ENCODE assay signal across 9 mouse cellular contexts in genomic region chr4:139581427-139582051, GRCm38 (mm10). TPM values are rescaled to one million over a fixed set of nuclear protein-coding genes. Genes with fewer than 3 reads are reported as not detected.
DNase-seq lines count a peak whose midpoint lies in the region; ATAC-seq and TF ChIP-seq lines count a peak whose summit lies in the region.
"Had no signal": no experiment of that assay in that cellular context is flagged by ENCODE, and none has a peak within 500 bp of the region (broad histone marks: within the 10 kb centered on the region; RNA-seq: fewer than 3 reads in every experiment).

No protein-coding gene starts in this region.

- H3K9ac ChIP-seq in intestine, embryonic 14.5 days (ENCODE audit: low read length): peak overlapping the region; percentile 42
- H3K9ac ChIP-seq in lung, embryonic 15.5 days: peak overlapping the region; percentile 21; the same call in 1 of the 2 replicates

- no peak for TF ChIP-seq POLR2A in embryonic fibroblast, embryonic 13.5 days (IDR thresholded peaks at IDR 0.05; ENCODE audit: low read depth, low read length)

- DNase-seq in gastrocnemius, adult 2 months: no peak
- DNase-seq in gastrocnemius, postnatal 4 days (ENCODE audit: low spot score in 2 of 2): no peak
- DNase-seq in intestine, embryonic 14.5 days (ENCODE audit: low spot score): no peak
- DNase-seq in urinary bladder, postnatal 10 days (ENCODE audit: low spot score): no peak
- DNase-seq in spleen, postnatal 10 days (ENCODE audit: low spot score in 2 of 2): no peak
- no peak for DNase-seq in ovary, postnatal 36 days (ENCODE audit: low spot score)

- 8% methylated on average over 6 of the region's 6 CpGs for WGBS in intestine, embryonic 14.5 days
- 4% methylated on average over 6 of the region's 6 CpGs for WGBS in lung, embryonic 15.5 days

- no peaks in the 10 kb centered on the region for H3K27me3 ChIP-seq in intestine, embryonic 14.5 days (replicated peaks; ENCODE audit: control insufficient read depth, insufficient read depth, low read length)
- H3K27me3 ChIP-seq in lung, embryonic 15.5 days: no peaks in the 10 kb centered on the region

- no peaks in the 10 kb centered on the region for H3K9me3 ChIP-seq in intestine, embryonic 14.5 days (ENCODE audit: control insufficient read depth, low read length)
- no peaks in the 10 kb centered on the region for H3K9me3 ChIP-seq in lung, embryonic 15.5 days

- no peaks in the 10 kb centered on the region for H3K36me3 ChIP-seq in intestine, embryonic 14.5 days (ENCODE audit: control insufficient read depth, insufficient read depth, low read length)
- no peaks in the 10 kb centered on the region for H3K36me3 ChIP-seq in lung, embryonic 15.5 days

- peak overlapping the region; percentile 81 for H3K27ac ChIP-seq in gastrocnemius, adult 2 months
- peak overlapping the region; percentile 73 for H3K27ac ChIP-seq in embryonic fibroblast, embryonic 13.5 days (ENCODE audit: insufficient read depth, low read length)
- H3K27ac ChIP-seq in intestine, embryonic 14.5 days (ENCODE audit: low read depth): peak overlapping the region; percentile 97
- H3K27ac ChIP-seq in lung, embryonic 15.5 days: peak overlapping the region; percentile 95

- peak overlapping the region; percentile 60 for H3K4me3 ChIP-seq in gastrocnemius, adult 2 months
- H3K4me3 ChIP-seq in embryonic fibroblast, embryonic 13.5 days (ENCODE audit: insufficient read depth, low read length): no peak overlapping the region
- peak overlapping the region; percentile 9; the same call in 1 of the 2 replicates for H3K4me3 ChIP-seq in intestine, embryonic 14.5 days (ENCODE audit: low read depth, low read length)
- peak overlapping the region; percentile 12 for H3K4me3 ChIP-seq in lung, embryonic 15.5 days

- no peak for ATAC-seq in intestine, embryonic 14.5 days (replicated peaks; ENCODE audit: low FRiP score, low TSS enrichment, low read depth)
- peak; percentile 25; the same call in 1 of the 2 replicates for ATAC-seq in lung, embryonic 15.5 days (ENCODE audit: borderline replicate concordance, extremely low read depth, low FRiP score, low TSS enrichment)

- H3K4me1 ChIP-seq in embryonic fibroblast, embryonic 13.5 days (ENCODE audit: control insufficient read depth, insufficient read depth, low read length): peaks cover 34% of the 10 kb centered on the region
- H3K4me1 ChIP-seq in intestine, embryonic 14.5 days (replicated peaks; ENCODE audit: control insufficient read depth, insufficient read depth, low read length): peaks cover 68% of the 10 kb centered on the region
- peaks cover 97% of the 10 kb centered on the region for H3K4me1 ChIP-seq in lung, embryonic 15.5 days

- no peak for TF ChIP-seq CTCF in gastrocnemius, adult 2 months (IDR thresholded peaks at IDR 0.05)
- TF ChIP-seq CTCF in embryonic fibroblast, embryonic 13.5 days (IDR thresholded peaks at IDR 0.05; ENCODE audit: borderline replicate concordance, insufficient read depth, low read length): no peak

- H3K4me2 ChIP-seq in intestine, embryonic 14.5 days (ENCODE audit: low read length): peak overlapping the region; percentile 49
- peak overlapping the region; percentile 52 for H3K4me2 ChIP-seq in lung, embryonic 15.5 days

- intact Hi-C loops in gastrocnemius, adult 2 months (cut with DNase I): no loop called here

RNA-seq across cellular contexts. Expression of gene Gm21969, which starts 21.4 kb away (rescaled TPM):
- total RNA-seq in gastrocnemius, adult 2 months (2021): not detected
- not detected for total RNA-seq in gastrocnemius, postnatal 4 days (2021)
- polyA plus RNA-seq in embryonic fibroblast, embryonic 13.5 days (2011; ENCODE audit: insufficient read length, low read depth, missing spikeins): not detected in 2 replicates
- not detected in 2 replicates for polyA plus RNA-seq in intestine, embryonic 14.5 days (2014; fragmentation: Nextera tagmentation; extraction: Ambion mirVana)
- not detected in 2 replicates for polyA plus RNA-seq in lung, embryonic 15.5 days (2015; fragmentation: Nextera tagmentation; extraction: Ambion mirVana)
- total RNA-seq: common myeloid progenitor, adult 5-6 weeks had no signal

RNA-seq across cellular contexts. Expression of gene Aldh4a1, which starts 41.1 kb away (rescaled TPM):
- total RNA-seq in gastrocnemius, adult 2 months (2021): 10 to 100 TPM; 58.2 to 75.6 TPM
- total RNA-seq in gastrocnemius, postnatal 4 days (2021): 10 to 100 TPM; 26.0 to 34.7 TPM
- polyA plus RNA-seq in embryonic fibroblast, embryonic 13.5 days (2011; ENCODE audit: insufficient read length, low read depth, missing spikeins): 27.0 and 40.9 TPM in 2 replicates
- polyA plus RNA-seq in intestine, embryonic 14.5 days (2014; fragmentation: Nextera tagmentation; extraction: Ambion mirVana): 10.1 and 11.0 TPM in 2 replicates
- 25.3 and 27.4 TPM in 2 replicates for polyA plus RNA-seq in lung, embryonic 15.5 days (2015; fragmentation: Nextera tagmentation; extraction: Ambion mirVana)

RNA-seq across cellular contexts. Expression of gene Iffo2, which starts 51.2 kb away (rescaled TPM):
- total RNA-seq in gastrocnemius, adult 2 months (2021): 1 to 10 TPM; 2.1 to 2.5 TPM
- 10 to 100 TPM; 11.5 to 11.8 TPM for total RNA-seq in gastrocnemius, postnatal 4 days (2021)
- 28.5 and 37.6 TPM in 2 replicates for polyA plus RNA-seq in embryonic fibroblast, embryonic 13.5 days (2011; ENCODE audit: insufficient read length, low read depth, missing spikeins)
- polyA plus RNA-seq in intestine, embryonic 14.5 days (2014; fragmentation: Nextera tagmentation; extraction: Ambion mirVana): 5.1 and 5.2 TPM in 2 replicates
- 3.6 and 4.1 TPM in 2 replicates for polyA plus RNA-seq in lung, embryonic 15.5 days (2015; fragmentation: Nextera tagmentation; extraction: Ambion mirVana)
